Mouse (Mus musculus): ENCODE measurements around the gene Wdpcp.
A peak's percentile ranks its signal among the peaks of the same experiment; 100 is the strongest.

Gene Wdpcp

DNA sequence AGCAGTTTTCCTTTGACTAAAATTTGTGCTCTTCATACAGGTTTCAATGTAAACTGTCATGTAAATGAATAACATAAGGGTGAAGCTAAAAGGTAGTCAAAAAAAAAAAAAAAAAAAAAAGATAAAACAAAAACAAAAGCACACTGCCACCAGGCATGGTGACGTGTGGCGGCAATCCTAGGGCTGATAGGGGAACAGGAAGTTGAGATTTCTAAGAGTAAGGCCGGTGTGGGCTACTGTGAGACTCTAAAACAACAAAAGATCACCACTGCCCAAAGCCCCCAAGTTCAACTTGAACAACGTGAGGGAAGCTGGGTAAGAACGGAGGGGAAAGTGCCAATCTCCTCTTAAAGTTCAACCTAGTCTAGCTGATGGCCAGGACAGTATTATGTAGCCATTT, 3.0 kb upstream of the Wdpcp start:
- no peak for DNase-seq (ENCODE audit: extremely low read depth, insufficient read length, low spot score)

DNA sequence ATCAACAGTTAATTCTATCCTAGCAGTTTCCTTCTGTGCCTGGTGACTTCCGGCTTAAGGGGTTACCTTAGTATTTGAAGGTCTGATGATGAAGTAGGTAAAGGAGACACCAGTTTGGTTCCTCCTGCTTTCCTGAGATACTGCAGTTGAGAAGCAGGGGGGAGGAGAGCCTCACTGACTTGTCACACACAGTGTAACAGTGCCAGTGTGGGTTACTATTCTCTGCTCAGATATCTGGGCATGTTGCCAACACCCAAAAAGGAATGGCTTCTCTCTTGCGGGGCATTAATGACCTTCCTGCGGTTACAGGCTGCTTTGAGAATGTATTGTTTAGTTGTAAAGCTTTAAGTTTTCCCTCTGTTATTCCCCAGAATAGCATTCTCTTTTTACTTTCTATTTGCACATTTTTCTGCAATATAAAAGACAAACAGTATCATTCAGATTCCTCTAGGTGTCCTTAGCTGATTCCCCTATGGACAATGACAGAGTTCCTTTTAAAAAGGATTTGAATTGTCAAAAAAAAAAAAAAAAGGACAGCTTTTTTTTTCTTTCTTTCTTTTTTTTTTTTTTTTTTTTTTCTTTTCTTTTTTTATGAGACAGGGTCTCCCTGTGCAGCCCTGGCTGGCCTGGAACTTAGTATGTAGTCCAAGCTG, 2.5 kb upstream of the Wdpcp start:
- DNase-seq (ENCODE audit: extremely low read depth, insufficient read length, low spot score): peak; percentile 15

DNA sequence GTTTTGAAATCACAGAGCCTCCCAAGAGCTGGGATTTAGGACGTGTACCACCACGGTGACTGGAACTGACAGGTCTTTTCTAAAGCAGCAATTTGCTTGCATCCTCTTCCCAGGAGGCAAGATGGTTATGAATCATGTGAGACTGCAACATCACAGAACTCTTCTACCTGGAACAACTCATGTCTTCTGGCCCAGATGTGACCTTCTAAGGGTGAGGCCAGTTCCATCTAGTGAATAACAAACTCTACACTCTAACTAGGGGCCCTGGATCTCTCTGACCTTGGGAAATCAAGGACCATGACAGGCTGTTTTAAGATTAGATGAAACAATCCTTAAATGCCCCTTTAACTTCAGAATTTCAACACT, 1.9 kb upstream of the Wdpcp start:
- no peak for DNase-seq (ENCODE audit: extremely low read depth, insufficient read length, low spot score)

DNA sequence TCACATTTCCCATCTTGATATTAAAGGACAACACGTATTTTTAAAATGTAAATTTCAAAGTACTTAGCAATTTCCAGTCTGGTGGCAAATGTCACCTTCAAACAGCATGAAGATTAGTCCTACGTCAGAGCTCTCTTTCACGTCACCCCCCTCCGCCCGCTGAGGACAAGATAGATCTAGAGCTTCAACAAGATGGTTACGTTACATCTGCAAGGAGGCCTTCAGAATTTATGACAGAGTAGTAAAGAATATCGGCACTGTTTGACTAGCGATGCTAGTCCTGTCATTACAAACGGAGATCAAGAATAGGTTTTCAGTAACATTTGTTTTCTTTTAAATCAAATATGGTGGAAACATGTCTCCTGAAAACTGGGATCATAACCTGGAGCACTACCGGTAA, 1.1 kb upstream of the Wdpcp start:
- peak; percentile 12 for DNase-seq (ENCODE audit: extremely low read depth, insufficient read length, low spot score)

DNA sequence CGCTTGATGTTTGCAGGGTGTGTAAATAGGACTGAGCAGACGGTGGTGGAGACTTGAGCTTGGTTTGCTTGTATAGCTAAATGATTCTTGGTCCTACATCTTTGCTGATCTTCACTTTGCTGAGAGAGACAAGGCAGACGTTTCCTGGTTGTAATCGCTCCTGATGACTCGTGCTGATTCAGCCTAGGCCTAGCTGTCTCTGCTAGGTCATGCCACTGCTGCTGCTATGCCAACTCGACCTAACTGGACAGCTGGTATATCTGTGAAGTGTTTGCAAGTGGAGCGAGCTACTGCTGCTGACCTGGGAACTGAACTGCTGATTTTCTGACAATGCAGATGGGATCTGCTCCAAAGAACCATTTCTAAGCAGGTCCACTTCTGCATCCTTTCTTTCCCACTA, 9.4 kb downstream of the Wdpcp start:
- no peak for DNase-seq (ENCODE audit: extremely low read depth, insufficient read length, low spot score)

DNA sequence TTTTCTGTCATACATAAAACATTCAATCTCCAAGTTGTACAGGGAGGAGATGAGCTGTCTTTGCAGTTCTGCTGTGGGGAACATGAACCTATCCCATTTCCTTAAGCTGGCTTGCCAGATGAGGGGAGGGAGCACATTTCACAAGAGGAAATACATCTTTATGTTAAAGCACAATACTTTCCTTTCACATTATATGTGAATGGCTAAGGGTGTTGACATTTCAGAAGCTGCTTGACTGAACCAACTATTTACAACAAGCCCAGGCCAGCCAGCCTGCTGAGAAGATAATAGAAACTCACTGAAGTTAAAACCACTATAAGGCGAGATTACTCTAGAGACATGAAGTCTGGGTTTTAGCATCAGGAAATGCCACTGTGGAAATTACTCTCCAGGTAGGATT, 11.3 kb downstream of the Wdpcp start:
- DNase-seq (ENCODE audit: extremely low read depth, insufficient read length, low spot score): no peak

DNA sequence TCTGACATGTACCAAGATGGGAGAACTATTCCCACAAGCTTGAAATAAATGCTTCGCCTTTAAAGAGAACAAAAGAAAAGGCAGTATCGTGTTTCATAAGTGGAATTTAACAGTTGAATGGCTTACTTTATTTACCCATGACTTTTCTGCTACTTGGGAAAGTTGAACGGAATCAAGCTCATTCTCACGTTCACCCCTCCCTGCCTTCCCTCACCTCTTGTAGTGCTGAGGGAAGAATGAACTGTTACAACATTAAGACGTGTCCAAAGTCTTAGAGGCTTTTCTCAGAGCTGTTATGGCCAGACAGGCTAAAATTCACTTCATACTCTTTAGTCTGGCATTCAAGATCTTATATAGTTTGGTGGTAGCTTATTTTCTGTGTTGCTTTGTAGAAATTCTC, 30.5 kb downstream of the Wdpcp start:
- no peak for DNase-seq (ENCODE audit: extremely low read depth, insufficient read length, low spot score)

DNA sequence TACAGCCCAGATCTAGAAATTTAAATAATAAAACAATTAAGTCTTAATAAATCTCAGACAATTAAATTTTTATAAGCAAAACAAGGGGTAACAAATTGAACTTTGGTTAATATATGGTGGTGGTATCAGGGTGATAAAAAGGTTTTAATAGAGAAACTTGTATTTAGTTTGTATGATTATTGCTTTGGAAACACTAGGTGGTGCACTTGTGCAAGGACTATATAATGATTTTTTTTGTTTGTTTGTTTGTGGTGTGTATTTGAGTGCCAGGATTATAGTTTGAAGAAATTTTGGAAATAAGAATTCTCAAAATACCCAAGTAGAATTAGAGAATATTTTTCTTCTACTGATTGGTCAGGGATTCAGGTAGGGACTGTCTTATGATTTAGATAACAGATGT, 43.9 kb downstream of the Wdpcp start:
- no peak for DNase-seq (ENCODE audit: extremely low read depth, insufficient read length, low spot score)

DNA sequence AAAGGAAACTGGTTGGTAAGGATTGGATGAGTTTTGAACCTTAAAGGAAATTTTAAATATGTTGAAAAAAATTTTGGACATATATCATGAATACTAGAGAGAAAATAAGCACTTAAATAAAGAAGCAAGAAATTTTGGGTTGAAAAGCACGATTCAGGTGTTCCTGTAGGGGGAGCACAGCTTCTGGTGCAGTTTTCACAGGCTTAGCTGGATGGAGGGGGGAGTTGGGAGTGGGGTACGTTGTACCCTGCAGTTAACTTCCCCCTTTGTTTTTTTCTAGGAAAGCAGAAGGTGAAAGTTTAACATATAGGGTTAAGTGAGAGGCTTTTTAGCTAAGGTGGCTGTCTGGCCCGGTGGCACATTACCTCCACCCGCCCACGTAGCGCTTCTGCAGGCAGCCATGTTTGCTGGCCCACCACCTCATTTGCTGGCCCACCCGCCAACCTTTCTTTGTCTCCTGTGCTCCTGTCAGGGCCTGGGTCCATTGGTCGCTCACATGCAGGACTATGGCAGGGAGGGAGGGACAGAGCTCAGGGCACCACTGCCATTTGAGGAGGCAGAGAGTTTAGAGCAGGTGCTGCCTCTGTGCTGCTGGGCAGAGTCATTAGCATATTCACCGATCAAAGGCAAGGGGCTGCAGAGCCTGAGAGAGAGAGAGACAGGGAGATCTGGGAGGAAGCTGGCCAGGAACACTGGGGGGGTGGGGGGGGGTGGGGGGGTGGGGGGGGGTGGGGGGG, 62.3 kb downstream of the Wdpcp start:
- no peak for DNase-seq (ENCODE audit: extremely low read depth, insufficient read length, low spot score)

DNA sequence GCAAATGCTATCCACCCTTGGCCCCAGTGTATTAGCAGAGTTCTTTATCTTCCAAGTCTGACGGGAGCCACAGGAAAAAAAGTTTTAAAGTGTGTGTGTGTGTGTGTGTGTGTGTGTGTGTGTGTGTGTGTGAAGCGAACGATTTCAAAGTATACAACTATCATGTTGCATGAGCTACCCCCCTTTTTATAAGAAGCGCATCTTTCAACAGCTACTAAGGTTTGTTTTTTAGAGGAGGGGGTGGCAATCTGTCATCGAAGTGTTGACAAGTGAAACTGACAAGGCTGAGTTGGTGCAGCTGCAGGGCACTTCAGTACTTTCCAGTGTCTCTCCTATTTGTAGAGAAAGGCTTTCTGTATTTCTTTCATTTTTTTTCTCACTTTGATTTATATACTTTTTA, 66.3 kb downstream of the Wdpcp start:
- no peak for DNase-seq (ENCODE audit: extremely low read depth, insufficient read length, low spot score)

DNA sequence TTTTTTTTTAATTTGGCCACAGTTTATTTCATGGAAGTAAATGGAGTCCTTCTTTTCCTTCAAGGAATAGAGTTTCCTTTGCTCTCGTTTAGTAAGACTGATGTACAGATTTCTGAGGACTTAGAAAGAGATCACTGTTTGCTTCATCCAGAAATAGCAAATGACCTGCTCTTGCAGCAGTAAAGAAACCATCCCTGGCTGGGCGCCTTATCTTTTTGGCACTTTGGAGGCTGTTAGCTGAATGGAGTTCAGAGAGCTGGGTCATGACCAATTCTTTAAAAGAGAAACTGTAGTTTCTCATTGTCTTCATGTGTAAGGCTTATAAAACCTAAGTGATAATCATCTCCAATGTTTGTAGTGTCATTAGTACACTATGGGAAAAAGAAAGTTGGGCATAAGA, 67.5 kb downstream of the Wdpcp start:
- no peak for DNase-seq (ENCODE audit: extremely low read depth, insufficient read length, low spot score)

DNA sequence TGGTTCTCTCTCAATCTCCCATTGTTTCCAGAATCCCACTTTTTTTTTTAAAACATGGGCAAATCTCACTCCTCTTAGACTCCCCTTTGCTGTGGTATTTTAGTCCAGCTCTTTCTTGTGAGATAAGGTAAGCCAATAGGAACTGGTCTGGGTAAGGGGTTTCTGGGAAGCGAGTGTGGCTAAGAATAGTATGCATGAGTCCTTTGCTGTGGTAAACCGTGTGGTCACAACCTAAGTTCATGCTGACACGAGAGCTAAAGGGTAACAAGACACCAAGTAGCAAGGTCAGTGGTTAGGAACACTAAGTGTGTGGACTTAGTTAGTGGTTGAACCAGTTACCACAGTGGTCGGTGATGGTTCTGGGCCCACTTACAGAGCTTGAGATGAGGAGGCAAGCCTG, 72.2 kb downstream of the Wdpcp start:
- DNase-seq (ENCODE audit: extremely low read depth, insufficient read length, low spot score): peak; percentile 1

DNA sequence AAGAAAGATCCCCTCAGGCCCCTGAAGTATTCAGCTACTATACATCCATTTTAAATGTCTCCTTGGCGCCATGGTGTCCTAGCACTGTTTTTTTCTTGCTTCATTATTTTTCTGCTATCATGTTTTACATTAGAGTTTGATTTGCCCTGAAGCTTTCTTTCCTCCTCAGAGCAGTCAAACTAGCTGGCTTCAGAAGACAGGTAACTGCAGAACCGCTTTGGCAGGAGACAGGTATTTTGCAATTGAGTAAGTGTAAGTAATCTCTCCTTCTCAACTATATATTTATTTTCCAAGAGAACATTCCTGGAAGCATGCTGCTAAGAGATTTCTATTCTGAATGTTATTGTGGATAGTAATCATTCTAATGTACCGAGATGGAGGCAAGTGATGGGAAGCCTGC, 74.1 kb downstream of the Wdpcp start:
- no peak for DNase-seq (ENCODE audit: extremely low read depth, insufficient read length, low spot score)

DNA sequence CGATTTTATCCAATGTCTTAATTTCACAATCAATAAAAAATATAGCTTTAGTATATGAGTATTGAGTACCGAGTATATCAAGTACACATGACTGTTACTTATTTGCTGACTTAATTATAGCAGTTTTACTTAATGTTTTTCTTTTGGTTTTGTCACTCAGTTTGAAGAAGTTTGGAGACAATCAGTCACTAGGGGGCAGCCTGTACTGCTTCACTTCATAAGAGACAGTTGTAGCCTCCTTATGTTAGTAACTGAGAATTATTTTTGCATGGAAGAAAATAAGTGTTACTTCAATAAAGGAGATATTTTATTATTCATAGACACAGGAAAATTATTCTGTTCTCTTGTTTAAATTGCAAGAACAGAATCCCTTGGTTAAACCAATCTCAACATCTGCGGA, 87.0 kb downstream of the Wdpcp start:
- no peak for DNase-seq (ENCODE audit: extremely low read depth, insufficient read length, low spot score)

DNA sequence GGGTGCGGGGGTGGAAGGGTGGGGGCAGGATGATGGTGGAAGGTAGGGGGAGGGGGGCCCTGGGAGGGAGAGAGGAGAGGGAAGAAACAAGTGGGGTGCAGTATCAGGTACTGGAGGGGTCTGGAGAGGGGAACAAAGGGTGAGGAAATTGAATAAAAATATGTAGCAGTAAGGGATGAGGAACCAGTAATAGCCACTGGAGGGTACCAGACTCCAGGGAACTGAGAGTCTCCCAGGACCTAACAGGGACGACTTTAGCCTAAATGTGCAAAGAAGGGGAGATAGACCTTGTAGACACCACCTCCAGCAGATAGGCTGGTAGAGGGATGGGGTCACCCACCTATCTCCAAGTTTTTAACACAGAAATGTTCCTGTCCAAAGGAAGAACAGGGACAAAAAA, 105.0 kb downstream of the Wdpcp start:
- DNase-seq (ENCODE audit: extremely low read depth, insufficient read length, low spot score): no peak

DNA sequence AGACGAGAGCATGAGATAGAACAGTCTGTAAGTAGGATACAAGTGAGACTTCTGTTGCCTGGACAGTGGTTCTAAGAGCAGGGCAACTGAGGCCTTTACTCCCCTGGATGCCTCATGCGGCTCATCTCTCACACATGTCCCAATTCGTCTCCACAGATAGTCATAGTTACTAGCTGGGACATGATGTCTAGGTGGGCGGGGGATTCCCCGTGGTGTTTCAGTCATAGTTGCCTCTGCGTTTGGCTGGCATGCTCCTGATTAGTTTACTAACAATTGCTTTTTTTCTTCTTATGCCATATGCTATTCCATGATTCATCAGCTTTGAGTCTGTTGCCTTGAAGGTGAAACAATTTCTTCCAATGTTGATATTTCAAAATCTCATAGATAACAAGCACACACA, 116.4 kb downstream of the Wdpcp start:
- DNase-seq (ENCODE audit: extremely low read depth, insufficient read length, low spot score): no peak

DNA sequence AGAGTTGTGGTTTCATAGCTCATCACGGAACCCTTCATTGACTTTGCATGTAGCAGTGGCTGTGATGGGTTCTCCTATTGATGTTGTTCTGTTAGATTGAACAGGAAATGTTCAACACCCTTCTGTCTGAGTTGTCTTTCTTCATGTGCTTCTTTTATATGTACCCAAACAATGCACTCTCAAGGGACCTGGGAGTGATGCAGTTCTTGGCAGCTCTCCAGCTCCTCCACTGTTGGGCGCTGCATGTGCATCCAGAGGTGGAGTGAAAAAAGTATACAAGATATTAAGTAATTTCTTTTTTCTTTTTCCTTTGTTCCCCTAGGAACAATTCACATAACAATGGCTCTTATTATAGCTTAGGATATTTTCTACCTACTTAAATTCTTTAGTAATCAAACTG, 118.7 kb downstream of the Wdpcp start:
- no peak for DNase-seq (ENCODE audit: extremely low read depth, insufficient read length, low spot score)

DNA sequence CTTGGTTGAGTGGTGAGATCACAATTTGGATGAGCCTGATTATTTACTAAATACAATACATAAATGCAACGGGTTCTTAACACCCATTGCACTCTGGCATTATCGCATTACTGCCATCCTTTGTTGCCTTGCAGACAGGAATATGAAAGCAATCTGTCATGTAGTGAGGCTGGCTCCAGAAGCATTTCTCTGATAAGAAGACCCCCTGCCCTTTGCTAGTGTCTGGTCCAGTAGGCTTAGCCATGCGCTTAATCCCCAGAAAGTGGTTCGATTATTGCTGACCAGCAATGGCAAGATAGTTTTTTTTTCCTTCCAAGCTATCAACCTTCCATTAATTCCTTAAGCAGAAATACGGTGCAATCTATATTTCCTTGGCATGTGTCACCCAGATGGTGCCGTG, 122.1 kb downstream of the Wdpcp start:
- no peak for DNase-seq (ENCODE audit: extremely low read depth, insufficient read length, low spot score)

DNA sequence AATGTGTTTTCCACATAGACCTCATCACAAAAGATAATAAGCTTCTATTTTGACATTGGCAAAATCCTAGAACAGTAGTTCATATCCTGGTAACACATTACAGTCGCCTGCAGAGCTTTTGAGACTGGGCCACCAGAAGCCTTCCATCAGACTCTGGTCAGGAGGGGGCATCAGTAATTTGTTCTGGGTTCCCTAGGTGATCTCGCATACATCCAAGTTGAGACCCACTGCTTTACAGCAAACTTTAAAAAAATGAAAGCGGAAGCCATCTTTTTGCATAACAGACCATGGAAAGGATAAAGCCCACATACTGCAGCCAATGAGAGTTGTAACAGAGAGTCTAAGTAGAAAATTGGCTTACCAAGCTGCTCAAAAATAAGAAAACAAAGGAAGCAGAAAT, 125.6 kb downstream of the Wdpcp start:
- DNase-seq (ENCODE audit: extremely low read depth, insufficient read length, low spot score): no peak

DNA sequence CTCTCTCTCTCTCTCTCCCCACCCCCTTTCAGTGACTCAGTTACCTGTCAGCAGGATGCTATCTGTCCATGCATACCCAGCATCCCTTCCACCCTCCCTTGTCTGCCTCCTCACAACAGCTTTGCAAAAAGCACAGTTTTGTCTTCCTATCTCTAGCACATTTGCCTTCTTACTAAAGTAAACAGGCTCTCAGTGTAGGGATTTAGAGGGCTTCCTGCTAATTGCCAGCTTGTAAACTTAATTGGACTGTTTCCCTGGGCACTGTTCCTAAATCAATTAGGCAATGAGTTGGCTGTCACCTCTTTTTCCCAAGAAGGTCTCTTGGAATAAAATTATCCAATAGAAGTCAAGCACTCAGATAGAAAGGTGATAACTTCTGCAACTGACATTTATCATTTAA, 141.5 kb downstream of the Wdpcp start:
- no peak for DNase-seq (ENCODE audit: extremely low read depth, insufficient read length, low spot score)

DNA sequence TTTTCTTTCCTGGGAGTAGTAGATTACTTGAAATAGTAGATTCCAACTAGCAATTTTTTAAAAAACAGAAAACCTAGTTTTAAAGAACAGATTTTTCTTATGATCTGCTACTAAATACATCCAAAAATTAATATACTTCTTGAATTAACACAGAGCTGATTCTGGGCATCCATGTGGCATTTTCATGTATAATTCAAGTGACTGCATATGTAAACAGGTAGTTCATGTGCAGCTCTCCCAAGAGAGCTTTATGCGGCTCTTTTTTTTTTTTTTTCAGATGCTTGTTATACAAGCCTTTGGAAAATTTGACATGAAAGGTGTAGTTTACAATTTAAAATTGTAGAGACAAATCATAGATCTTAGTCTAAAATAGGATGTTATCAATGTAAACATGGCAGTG, 142.0 kb downstream of the Wdpcp start:
- DNase-seq (ENCODE audit: extremely low read depth, insufficient read length, low spot score): no peak

DNA sequence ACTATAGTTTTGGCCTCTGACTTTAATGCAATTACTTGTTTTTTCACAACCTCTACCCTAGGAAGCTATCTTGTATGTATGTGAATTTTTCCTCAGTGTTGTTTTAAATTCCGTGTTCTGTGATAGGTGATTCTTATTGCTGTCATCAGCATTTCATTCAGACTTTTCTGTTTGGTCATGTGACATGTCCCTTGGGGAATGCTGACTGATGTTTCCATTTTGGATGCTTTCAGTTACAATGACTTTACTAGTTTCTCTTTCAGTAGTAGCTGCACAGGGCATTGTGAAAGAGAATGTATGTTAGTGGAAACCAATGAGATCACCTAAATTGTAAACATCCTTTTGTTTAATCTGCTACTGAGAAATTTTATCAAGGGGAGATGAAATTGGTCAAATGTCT, 154.3 kb downstream of the Wdpcp start:
- no peak for DNase-seq (ENCODE audit: extremely low read depth, insufficient read length, low spot score)

DNA sequence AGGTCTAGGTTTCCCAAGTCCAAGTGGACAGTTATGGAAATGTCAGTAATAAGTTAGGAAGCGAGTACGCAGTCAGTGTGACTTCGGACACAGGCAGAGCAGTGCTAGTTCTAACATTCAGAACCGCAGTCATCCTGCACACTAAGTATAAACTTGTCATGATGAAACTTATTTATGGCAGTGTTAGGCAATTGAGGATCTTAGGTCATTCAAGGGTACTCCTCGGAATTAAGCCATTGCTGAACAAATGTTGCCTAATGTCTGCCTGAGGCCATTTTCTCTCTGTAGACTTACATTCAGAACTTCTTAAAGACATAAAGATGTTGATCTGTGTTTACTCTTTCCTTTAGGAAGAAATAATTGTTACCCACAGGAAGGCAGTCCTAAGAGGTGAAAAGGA, 157.0 kb downstream of the Wdpcp start:
- DNase-seq (ENCODE audit: extremely low read depth, insufficient read length, low spot score): no peak
